Mouse (Mus musculus) CD4-positive, CD25-positive, alpha-beta regulatory T cell, adult 2 months (primary cell): ENCODE data around the gene Cx3cr1.

Experiments used
- DNase-seq: peaks from one replicate; pipeline ENCODE4 v3.0.0-alpha.2; 2012; ENCODE audit warnings: low read depth, low spot score

Cx3cr1 gene

DNA sequence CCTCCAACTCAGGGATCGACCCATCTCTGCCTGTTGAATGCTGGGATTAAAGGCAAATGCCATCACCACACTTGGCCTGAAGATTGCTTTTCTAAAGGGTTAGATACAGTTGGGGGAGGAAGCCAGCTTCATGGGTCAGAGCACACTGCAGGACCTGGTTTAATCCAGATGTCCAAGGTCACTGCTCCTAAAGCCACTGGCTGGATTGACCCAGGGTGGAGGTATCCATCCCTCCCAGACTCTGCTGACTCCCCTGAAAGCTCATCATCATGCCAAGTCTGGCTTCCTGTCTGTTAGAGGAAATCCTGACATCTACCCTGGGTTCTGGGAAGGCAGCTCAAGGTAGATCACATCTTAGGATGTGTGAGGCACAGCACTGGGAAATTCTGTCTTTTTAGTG, 70.9 kb downstream of the Cx3cr1 start:
- no peak for DNase-seq

DNA sequence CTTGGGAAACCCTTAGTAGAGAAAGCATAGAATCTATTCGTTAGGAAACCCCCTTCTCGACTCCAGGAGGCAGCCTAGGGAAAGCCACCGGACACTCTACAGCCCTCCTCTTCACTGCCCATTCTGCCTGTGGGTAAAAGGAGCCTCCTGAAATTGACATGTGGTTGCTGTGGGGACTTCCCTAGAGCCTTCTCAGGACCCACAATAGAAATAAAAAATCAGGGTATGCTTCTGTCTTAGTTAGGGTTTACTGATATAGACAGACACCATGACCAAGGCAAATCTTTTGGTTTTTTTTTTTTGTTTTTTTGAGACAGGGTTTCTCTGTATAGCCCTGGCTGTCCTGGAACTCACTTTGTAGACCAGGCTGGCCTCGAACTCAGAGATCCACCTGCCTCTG, 73.6 kb downstream of the Cx3cr1 start:
- DNase-seq = no peak

DNA sequence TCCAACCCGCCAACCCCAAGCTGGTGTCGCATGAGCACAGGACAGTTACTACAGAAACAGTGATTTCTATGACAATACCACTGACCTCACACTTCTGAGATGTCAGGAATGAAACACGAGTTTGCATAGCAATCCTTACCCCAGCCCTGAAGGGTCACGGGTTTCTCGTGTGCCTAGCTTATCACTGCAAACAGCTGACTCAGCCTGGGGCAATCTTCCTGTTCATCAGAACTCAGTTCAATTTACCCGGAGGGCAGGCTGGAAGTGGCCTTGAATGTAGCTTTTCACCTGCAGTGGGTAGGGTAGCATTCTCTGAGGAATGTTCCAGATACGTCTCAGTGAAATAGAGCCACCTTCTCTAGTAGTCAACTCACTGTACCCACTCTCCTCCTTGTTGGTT, 75.5 kb downstream of the Cx3cr1 start:
- no peak for DNase-seq

DNA sequence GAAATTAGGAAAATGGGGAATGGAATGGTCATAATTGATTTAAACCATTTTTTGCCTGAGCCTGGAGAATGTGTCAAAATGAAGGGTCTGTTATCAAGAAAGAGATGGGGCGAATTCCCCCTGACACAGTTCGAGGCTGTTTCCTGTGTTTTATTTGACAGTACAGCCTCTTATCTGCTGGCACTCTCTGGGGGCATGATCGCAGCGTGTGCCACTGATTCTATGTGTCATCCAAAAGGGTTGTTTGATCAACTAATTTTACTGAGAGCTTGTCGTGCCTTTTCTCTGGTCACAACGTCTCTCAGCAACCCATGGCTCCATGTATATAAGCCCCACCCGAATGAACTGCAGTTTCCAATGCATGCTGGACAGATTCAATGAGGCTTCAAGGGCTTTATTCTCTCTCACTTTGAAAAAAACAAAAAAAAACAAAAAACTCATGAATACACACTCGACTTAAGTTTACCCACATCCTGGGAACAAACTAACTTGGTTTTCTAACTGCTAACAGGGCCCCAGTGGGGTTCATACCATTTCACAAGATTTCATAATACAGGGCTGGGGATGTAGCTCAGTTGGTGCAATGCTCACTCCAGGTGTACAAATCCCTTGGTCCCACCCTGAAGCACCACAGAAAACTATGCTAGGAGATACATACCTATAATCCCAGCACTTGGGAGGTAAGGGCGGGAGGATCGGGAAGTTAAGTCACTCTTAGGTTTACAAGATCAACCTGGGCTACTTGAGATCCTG, 76.4 kb downstream of the Cx3cr1 start:
- no peak for DNase-seq

DNA sequence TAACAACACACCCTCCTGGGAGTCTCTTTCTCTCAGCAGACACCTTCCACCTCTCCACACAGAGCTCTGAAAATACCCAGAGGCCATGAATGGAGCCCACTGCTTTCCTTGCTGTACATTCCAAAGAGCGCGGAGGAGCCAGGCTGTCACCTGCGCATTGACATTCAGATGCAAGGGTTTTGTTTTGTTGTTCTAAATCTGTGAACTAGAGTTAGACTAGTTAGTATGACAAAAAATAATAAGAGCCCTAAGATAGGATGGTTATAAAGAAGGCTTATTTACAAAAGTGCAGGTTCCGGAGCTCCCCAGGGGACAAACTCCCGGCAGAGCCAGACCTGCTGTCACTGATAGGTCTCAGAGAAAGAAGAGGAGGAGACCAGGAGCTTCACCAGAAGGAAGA, 78.4 kb downstream of the Cx3cr1 start:
- no peak for DNase-seq

DNA sequence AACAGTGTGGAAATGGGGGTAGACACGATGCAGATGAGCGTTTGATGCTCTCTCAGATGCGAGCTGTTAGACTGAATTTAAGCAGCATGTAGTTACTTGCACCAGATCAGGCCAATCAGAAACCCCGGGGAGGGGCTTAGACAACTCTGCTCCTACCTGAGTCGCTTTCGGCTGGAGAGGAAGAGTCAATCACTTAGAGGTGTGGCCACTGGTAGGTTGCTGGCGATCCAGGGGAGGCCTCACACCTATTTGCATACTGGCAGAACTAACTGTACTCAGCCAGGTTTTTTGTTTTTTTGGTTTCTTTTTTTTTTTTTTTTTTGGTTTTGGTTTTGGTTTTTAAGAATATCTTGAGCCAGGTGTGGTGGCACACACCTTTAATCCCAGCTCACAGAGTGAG, 81.4 kb downstream of the Cx3cr1 start:
- DNase-seq = peak; percentile 87

DNA sequence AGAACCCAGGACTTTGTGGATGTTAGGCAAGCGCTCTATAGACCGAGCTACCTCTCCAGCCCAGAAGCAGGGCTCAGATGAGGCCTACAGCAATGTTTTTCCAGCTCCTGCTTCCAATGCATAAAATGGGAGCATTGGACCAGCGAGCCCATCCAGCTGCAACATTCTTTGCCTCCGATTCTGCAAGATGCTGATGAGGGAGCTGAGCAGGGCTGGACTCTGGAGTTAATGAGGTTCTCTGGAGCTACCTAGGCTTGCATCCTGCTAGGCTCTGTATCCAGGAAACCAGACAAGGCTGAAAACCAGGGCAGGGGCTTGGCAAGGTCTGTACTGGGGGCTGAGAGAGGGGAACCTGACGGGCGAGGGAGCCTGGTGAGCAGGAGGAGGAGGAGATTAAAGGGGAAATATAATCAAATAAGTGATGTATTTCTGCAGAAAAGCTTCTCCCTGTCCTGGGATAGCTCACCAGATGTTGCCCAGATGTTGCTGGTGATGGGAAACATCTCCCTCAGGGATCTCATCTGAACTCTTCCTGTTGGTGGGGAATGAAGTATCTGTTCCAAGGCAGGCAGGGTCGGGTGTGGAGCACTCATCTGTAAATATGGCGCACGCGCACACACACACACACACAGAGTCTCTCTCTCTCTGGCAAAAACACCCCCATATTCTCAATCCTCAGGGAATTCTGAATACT, 83.7 kb downstream of the Cx3cr1 start:
- no peak for DNase-seq

DNA sequence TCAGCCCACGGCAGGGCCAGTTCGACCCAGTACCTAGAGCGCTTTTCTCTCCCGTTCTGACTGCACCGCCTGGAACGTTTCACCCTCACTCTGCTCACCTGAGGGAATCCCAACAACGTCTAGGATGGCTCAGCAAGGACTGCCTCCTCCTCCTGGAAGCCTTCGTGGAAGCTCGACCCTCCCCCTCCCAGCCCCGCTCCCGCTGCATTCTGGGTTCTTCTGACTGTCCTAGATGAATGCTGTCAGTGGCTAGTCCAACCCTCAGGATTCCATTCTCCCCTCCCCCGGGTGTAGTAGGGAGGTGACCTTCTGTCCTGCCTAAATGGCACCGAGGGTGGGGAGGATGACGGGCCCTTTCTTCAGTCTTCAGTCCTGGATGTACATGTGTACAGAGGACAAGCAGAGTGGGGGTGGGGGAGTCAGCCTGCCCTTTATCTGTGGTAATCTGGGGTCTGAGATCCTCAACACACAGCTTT, 85.1 kb downstream of the Cx3cr1 start, which contains the start of gene Csrnp1:
Gene Csrnp1 (minus strand): TSS at position 123 of the 476 bp plus-strand sequence.
- DNase-seq = peak; percentile 60

DNA sequence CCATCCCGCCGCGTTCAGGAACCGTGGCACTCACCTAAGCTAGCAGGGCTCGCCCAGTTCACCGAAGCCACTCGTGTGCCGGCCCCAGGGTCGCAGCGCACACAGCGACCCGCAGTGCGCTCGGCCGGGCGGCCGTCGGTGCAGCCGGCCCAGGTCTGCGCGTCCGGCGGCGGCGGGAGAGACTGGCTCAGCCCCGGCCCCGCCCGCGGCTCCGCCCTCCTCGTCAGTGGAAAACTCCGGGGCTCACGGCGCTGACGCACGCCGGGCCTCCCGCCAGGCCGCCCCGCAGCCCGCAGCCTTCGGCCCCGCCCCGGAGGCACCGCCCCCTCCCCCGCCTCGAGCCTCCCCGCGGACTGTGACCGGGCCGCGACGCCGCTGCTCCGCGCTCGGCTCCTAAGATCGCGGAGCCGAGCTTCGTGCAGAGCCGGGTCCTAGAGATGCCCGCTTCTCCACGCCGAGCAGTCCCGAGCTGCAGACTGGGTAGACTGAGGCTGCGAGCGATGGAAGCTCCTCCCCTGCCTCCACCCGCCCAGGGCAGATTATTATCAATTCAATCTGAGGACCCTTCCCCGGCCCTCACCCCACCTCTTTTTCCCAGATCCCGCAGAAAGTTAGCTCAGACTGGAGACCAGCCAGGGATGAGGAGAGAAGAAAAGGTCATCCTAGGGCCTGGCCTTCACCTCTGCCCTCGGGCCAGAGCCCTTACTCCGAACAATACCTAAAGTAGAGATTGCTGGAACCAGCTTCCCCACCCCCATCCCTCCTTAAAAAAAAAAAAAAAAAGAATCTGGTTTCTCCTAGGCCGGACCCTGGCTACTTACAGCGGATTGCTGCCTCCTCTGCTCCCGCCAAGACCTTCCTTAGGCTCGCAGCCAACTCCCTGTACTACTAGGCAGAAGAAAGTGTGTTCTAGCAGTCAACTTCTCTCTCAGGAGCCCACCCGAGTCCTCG, 85.8 kb downstream of the Cx3cr1 start:
- DNase-seq = peak; percentile 95

DNA sequence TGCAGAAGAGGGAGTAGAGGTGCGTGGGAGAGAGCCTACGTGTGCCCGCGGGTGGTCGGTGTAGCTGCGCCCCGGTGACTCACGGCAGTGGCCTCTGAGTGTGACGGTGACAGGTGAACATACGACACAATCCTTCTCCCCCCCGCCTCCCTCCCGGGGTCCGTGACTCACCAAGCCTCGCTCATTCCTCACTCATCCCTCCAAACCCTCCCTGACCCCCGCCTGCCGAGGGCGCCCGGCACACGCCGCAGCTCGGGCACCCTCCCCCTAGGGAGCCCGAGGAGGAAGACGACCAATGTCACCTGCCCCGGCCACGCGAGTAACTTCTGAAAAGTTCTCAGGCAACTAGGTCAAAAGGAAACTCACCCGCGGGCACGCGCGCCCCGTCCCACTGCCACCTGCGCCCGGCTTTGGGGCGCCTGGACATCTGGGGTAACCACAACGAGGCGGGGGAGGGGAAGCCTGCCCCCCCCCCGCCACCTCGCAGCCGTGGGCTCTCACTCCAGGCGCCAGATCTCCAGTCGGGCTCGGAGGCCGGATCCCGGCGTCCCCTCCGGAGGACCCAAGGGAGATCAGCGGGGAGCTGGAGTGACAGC, 86.6 kb downstream of the Cx3cr1 start:
- peak; percentile 88 for DNase-seq

DNA sequence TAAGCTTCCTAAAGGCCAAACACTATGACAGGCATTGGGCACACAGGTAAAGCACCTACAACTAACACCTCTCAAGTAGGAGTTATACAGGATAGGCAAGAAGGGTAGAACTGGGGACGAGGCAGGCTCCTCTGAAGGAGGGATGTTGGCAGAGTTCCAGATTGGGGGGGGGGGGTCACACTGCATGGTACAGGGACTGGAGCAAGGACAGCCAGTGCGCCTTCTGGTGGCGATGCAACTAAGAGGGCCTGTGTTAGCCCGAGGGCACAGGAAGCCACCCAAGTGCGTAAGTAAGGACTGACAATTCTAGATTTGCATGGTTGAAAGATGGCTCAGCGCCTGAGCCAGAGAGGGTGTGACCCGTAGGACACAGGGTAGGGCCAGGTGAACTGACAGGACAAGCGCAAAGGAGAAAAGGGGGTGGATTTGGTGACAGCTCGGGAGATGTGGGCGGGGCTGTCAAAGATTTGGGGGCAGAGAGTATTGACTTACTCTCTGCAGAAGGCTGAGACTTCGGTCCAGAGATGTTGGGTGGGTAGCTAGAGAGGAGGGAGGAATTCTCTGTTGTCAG, 87.4 kb downstream of the Cx3cr1 start:
- DNase-seq = peak; percentile 93

DNA sequence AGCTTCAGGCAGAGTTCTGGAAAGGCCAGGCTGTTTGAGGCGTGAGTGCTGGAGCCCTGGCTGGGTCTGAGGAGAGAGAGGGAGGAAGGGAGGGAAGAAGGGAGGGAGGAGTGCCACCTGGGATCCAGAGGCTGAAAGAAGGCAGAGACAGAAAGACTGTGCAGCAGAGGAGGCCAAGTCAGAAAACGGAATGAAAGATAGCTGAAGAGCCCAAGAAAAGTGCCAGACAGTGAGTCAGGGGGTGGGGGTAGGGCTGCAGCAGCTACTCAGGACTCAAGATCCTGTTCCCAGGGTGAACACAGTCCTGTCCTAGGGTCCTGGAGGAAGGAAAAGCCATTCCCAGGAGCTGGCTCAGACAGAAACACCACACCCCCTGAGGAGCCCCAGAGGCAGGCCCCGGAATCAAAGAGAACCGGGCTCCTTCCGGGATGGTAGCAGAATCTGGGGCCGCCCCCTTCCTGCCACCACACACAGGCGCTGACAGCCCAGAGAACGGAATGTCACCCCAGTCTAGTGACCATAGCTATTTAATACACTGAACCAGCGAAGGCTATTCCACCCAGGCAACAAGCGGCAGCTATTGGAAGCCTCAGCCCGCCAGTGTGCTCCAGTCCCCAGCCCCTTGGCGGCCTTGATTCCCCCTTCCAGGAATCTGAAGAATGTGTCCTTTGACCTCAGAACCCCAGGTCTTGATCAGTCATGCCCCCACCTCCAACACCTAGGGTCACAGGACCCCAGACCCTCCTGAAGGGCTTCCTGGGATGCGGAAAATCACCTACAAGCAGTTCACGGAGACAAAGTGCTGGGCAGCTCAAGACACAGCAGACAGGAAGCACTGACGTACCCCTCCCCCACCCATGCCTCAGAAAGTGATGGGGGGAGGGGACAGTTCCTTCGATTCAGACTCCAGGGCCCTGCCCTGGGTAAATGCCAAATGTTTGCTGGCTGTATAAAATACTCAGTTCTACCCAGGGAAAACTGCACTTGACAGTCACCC, 88.2 kb downstream of the Cx3cr1 start:
- DNase-seq = peak; percentile 92

DNA sequence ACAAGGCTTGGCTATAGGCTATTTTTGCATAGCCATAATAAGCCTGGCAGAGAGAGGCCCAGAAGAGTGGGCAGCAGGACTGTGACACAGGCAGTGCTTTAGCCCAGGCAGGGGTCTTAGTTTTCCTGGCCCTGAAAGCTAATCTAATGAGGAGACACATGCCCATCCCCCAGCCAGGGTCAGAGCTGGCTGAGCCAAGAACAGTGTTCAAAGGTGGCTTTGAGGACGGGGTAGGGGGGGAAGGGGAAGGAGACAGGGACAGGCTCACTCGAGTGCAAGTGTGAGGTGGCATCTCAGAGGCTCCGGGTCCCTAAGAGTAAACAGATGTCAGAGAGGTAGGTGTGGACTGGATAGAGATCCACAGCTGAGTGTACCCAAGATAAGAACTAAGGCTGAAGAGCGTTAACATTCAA, 88.9 kb downstream of the Cx3cr1 start:
- peak; percentile 50 for DNase-seq

DNA sequence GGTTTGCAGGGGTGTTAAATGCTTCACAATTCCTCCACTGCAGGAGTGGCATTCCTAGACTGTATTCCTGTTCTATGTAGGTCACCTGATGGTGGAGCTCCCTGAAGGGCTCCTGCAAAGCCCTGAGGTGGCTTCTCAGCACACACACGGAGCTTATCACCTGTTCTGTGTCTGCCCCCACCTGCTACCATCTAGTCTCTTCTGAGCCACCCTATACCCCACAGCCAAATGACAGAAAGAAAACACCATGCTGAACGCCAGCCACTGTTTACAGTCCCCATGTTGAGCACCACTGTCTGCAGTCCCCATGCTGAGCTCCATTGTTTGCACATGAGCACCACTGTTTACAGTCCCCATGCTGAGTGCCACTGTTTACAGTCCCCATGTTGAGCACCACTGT, 89.9 kb downstream of the Cx3cr1 start:
- peak; percentile 35 for DNase-seq

DNA sequence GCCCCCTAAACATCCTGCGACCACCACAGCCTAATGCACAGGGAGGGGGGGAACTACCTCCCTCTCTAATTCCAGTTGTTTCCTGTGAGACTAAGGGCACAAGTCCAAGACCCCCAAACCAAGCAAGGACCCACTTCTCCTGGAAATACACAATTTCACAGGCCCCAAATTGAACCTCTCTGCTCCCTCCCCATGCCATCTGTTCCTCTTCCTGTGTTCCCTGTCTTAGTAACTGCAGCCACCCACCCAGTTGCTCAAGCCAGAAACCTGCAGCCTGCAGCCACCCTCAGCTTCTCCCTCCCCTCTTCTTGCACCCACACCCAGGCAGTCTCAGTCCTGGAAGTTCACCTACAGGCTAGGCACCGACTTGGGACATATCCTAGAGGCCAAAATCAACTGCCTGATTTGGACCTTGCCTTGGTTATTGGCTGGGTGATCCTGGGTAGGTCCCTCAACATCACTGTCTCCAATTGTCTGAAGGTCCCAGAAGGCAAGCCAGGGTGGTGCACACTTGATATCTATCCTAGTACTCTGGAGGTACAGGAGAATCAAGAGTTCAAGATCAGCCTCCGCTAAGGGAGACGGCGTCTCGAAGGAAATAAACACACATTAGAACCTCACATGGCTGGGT, 90.8 kb downstream of the Cx3cr1 start:
- DNase-seq = peak; percentile 35

DNA sequence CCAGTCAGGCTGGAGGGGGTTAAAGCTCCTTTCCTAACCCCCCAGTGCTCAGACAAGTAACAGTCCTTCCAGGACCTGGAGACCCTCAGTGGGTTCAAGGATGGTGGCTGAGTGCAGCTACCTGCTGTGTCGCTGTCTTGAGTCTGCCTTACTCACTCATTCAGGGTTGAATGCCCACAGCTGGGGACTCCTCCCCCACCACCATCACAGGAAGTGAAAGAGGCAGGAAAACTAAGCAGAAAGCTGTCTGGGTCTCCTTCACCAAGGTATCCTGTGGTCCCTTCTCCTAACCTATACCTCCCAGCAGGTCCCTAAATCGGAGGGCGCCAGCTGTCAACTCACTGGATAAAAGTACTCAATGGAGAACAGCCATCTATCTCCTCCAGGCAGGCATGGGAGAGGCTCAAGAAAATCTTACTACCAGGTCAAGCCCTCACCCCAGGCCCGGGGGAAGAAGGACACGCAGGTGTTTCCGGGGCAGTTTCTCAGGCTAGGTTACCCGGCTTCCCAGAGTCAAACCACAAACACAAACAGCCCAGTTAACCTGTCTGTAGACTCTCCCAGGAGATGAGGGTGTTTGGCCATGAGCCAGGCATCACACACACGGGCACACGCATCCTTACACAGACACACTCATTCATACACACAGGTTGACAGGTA, 91.4 kb downstream of the Cx3cr1 start:
- DNase-seq = peak; percentile 74

DNA sequence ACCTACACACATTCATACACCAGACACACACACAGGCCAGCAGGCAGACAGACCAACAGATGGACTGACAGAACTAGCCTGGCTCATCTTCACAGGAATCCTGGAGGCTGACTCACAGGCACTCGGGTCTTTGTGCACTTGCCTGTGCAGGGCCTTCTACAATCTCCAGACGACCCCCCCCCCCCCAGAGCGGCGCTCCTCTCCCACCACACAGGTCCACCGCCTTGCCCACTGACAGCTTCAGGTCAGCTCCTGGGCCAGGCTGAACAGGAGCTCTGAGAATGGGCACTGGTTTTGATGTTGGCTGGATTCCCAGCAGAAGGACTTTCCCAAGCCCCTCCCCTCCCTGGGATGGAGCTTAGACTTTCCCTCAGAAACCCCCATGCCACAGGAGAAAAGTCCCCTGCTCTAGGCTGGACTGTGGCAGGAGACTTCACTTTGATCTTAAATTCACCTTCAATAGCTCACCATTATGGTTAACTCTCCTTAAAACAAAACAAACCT, 92.1 kb downstream of the Cx3cr1 start:
- DNase-seq = peak; percentile 43

DNA sequence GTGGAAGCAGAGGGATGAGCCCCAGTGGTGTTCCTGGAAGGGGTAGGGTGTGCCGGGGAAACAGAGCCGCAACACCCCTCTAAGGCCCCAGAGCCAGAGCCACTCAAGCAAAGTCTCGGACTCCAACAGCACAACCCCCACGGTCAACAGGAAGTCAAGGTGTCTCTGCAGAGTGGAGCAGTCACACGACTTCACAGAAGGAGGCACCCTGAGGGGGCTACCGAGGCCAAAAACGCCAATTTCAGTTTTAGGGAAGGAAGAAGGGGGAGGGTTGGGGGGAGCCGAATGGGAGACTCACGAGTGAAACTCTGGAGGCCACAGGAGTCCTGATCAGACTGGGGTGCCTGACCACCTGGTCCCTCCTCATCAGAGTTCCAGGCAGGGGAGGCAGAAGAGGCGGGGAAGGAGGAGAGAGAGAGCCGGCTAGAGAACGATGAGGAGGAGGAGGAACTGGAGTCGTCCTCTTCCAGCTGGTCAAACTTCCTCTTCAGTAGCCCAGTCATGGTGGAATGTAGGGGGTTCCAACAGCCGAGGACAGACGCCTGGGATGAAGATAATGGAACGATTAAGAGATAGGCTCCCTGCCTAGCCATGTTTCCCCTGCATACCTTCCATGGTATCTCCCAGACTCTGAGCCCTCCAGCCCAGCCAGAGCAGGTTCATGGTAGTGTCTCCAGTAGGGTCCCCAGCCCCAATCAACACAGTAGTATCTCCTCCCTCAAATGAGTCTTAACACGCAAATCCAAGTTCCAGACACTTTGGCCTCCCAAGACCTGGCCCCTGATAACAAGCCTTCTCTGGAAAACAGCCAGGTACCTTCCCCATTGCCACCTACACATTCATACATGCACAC, 92.7 kb downstream of the Cx3cr1 start:
- peak; percentile 56 for DNase-seq
